Mouse (Mus musculus) erythroblast, adult 5-6 weeks (primary cell): Measurements from ENCODE around the gene Xbp1. TPM values are rescaled to one million over a fixed set of nuclear protein-coding genes. Genes with fewer than 3 reads are reported as not detected.
"Not testable (repeated sequence)": the region's sequence is repeated elsewhere in the genome, so short reads cannot be mapped to it uniquely, and the experiment has no call there.

Source experiments
- ATAC-seq: replicated peaks from 2 replicates; pipeline ENCODE4 v1.8.0; 2016; ENCODE audit warnings: moderate number of reproducible peaks, mild to moderate bottlenecking, moderate TSS enrichment, inconsistent platforms; ENCODE audit not compliant: poor library complexity, low FRiP score, severe bottlenecking
- total RNA-seq, 2 experiments: library from RNA; stranded (forward) in 1 of 2; stranded (reverse) in 1 of 2; fragments of 150-400 nt in 1 of 2; fragments of 200-764, 138-1000 nt in 1 of 2; gene quantifications; 2 replicates each; pipeline versions ENCODE4 v1.2.3 to v1.2.4; 2015 to 2017; ENCODE audit warnings: low replicate concordance in 2 of 2

Gene Xbp1
- total RNA-seq, 2 experiments from 2014 or later: 50.8 to 83.8 TPM

GRCm38 (mm10) chr11:5525418-5525817, 5.0 kb downstream of the Xbp1 start:
- ATAC-seq: no peak

GRCm38 (mm10) chr11:5526573-5527439, 6.3 kb downstream of the Xbp1 start:
- no peak for ATAC-seq

GRCm38 (mm10) chr11:5527865-5528523, 7.5 kb downstream of the Xbp1 start:
- ATAC-seq: no peak

GRCm38 (mm10) chr11:5528841-5529240, 8.4 kb downstream of the Xbp1 start:
- ATAC-seq: no peak

GRCm38 (mm10) chr11:5530172-5530571, 9.7 kb downstream of the Xbp1 start:
- no peak for ATAC-seq

- peak; percentile 64; the same call in 1 of the 2 replicates for ATAC-seq
Measured at GRCm38 (mm10) chr11:5530717-5531116, 10.3 kb downstream of the Xbp1 start.

- no peak for ATAC-seq
Measured at GRCm38 (mm10) chr11:5533108-5533507, 12.6 kb downstream of the Xbp1 start.

GRCm38 (mm10) chr11:5537454-5537853, 17.0 kb downstream of the Xbp1 start:
- ATAC-seq: not testable (repeated sequence)

- no peak for ATAC-seq
Measured at GRCm38 (mm10) chr11:5540331-5540730, 19.9 kb downstream of the Xbp1 start.

GRCm38 (mm10) chr11:5541230-5541798, 20.9 kb downstream of the Xbp1 start:
- 0 out of 2 replicates have a peak, but pooled peaks have one; percentile 2 for ATAC-seq

- ATAC-seq: peak; percentile 98
Measured at GRCm38 (mm10) chr11:5541799-5542481, 21.5 kb downstream of the Xbp1 start, which contains the start of gene Ccdc117. Ccdc117 (minus strand) TSS chr11:5542187.

- ATAC-seq: no peak
Measured at GRCm38 (mm10) chr11:5542482-5543185, 22.2 kb downstream of the Xbp1 start.

GRCm38 (mm10) chr11:5543281-5543680, 22.8 kb downstream of the Xbp1 start:
- ATAC-seq: no peak

- not testable (repeated sequence) for ATAC-seq
Measured at GRCm38 (mm10) chr11:5544709-5545108, 24.2 kb downstream of the Xbp1 start.

- no peak for ATAC-seq
Measured at GRCm38 (mm10) chr11:5545457-5545856, 25.0 kb downstream of the Xbp1 start.

GRCm38 (mm10) chr11:5546693-5547092, 26.2 kb downstream of the Xbp1 start:
- no peak for ATAC-seq

- ATAC-seq: no peak
Measured at GRCm38 (mm10) chr11:5551430-5551829, 31.0 kb downstream of the Xbp1 start.

GRCm38 (mm10) chr11:5551931-5552330, 31.5 kb downstream of the Xbp1 start:
- ATAC-seq: no peak

GRCm38 (mm10) chr11:5560273-5560672, 39.8 kb downstream of the Xbp1 start:
- no peak for ATAC-seq
